Mouse (Mus musculus) retina, embryonic 14.5 days (tissue): Measurements from ENCODE around the gene St6galnac5.
"Not testable (repeated sequence)": the region's sequence is repeated elsewhere in the genome, so short reads cannot be mapped to it uniquely, and the experiment has no call there.

Source experiments
- DNase-seq: peaks from one replicate; pipeline ENCODE4 v3.0.0-alpha.2; 2015; ENCODE audit warnings: low spot score

Gene St6galnac5

GRCm38 (mm10) chr3:152788301-152788953, 193.6 kb downstream of the St6galnac5 start:
- not testable (repeated sequence) for DNase-seq

GRCm38 (mm10) chr3:152784353-152784752, 197.7 kb downstream of the St6galnac5 start:
- DNase-seq, result not testable (repeated sequence)

GRCm38 (mm10) chr3:152783792-152784191, 198.3 kb downstream of the St6galnac5 start:
- peak; percentile 88 for DNase-seq

GRCm38 (mm10) chr3:152779819-152780218, 202.2 kb downstream of the St6galnac5 start:
- DNase-seq, result peak; percentile 41

GRCm38 (mm10) chr3:152776872-152777540, 205.0 kb downstream of the St6galnac5 start:
- no peak for DNase-seq

- no peak for DNase-seq
These were observed 205.7 kb downstream of the St6galnac5 start for GRCm38 (mm10) chr3:152776363-152776762.

GRCm38 (mm10) chr3:152770056-152770455, 212.0 kb downstream of the St6galnac5 start:
- no peak for DNase-seq

GRCm38 (mm10) chr3:152767485-152767884, 214.6 kb downstream of the St6galnac5 start:
- DNase-seq, result no peak
